Mouse (Mus musculus) midbrain, embryonic 12.5 days (tissue): ENCODE results near the gene Igtp. TPM values are rescaled to one million over a fixed set of nuclear protein-coding genes. Genes with fewer than 3 reads are reported as not detected.
A peak's percentile ranks its signal among the peaks of the same experiment; 100 is the strongest.
"Not testable (repeated sequence)": the region's sequence is repeated elsewhere in the genome, so short reads cannot be mapped to it uniquely, and the experiment has no call there.

Experiments
- ATAC-seq: fragments of 200-750 bp; cut with Nextera tagmentation; 2 replicates; pipeline ENCODE4 v1.8.0; 2017; ENCODE audit warnings: low read depth, moderate TSS enrichment, moderate library complexity; ENCODE audit not compliant: low FRiP score
- H3K27ac ChIP-seq: fragments of 300-500 bp; sonication (generic); replicated peaks from 2 replicates; pipeline ENCODE4 v1.5.1; 2016; ENCODE audit warnings: mild to moderate bottlenecking
- H3K27me3 ChIP-seq: fragments of 300-500 bp; sonication (generic); 2 replicates; pipeline ENCODE4 v1.6.1; 2016; ENCODE audit warnings: mild to moderate bottlenecking
- H3K36me3 ChIP-seq: fragments of 300-500 bp; sonication (generic); 2 replicates; pipeline ENCODE4 v1.6.1; 2016
- H3K4me1 ChIP-seq: fragments of 300-500 bp; sonication (generic); 2 replicates; pipeline ENCODE4 v1.6.1; 2016
- H3K4me2 ChIP-seq: fragments of 300-500 bp; sonication (generic); replicated peaks from 2 replicates; pipeline ENCODE4 v1.6.1; 2016; ENCODE audit warnings: mild to moderate bottlenecking, moderate library complexity
- H3K4me3 ChIP-seq: fragments of 300-500 bp; sonication (generic); 2 replicates; pipeline ENCODE4 v1.5.1; 2016; ENCODE audit warnings: mild to moderate bottlenecking
- H3K9ac ChIP-seq: fragments of 300-500 bp; sonication (generic); replicated peaks from 2 replicates; pipeline ENCODE4 v1.6.1; 2016; ENCODE audit warnings: mild to moderate bottlenecking, moderate library complexity
- H3K9me3 ChIP-seq: fragments of 300-500 bp; sonication (generic); 2 replicates; pipeline ENCODE4 v1.6.1; 2016; ENCODE audit warnings: mild to moderate bottlenecking
- WGBS: fragments of 180-500 bp; shearing (Covaris S2); methylation state at CpG from one replicate; pipeline ENCODE4 v1.1.7; 2016; 5-methylcytosine and 5-hydroxymethylcytosine counted together
- polyA plus RNA-seq: library from polyadenylated mRNA; unstranded; fragments of >200 nt; fragmentation: Nextera tagmentation; extraction: Ambion mirVana; gene quantifications from 2 replicates; pipeline ENCODE4 v1.2.1, GENCODE M21; 2016

Gene Igtp
- polyA plus RNA-seq, result 1.8 and 1.9 TPM in 2 replicates

- not testable (repeated sequence) for H3K27me3 ChIP-seq, ATAC-seq, H3K4me1 ChIP-seq, H3K27ac ChIP-seq, H3K9ac ChIP-seq, H3K36me3 ChIP-seq, H3K9me3 ChIP-seq
- H3K4me3 ChIP-seq, result peak within 1 kb of the TSS; percentile 39
- WGBS, result 10% methylated on average over 14 of the region's 15 CpGs
- peak within 1 kb of the TSS; percentile 55 for H3K4me2 ChIP-seq
These were observed at the start of gene Igtp, which contains the start of gene Irgm2 for GRCm38 (mm10) chr11:58199229-58200037. TSS of gene Igtp (plus strand) at chr11:58199556. TSS of gene Irgm2 (plus strand) at chr11:58199618.

GRCm38 (mm10) chr11:58155458-58155857 lies 43.9 kb upstream of the Igtp start:
- no peaks in the 10 kb centered on the region for H3K27me3 ChIP-seq
- H3K9ac ChIP-seq, result no peak overlapping the region
- no peak for ATAC-seq
- H3K36me3 ChIP-seq, result peaks cover 73% of the 10 kb centered on the region
- H3K4me3 ChIP-seq, result no peak overlapping the region
- H3K27ac ChIP-seq, result no peak overlapping the region
- WGBS, result 95% methylated on average over 9 of the region's 9 CpGs
- no peaks in the 10 kb centered on the region for H3K9me3 ChIP-seq
- no peaks in the 10 kb centered on the region for H3K4me1 ChIP-seq
- no peak overlapping the region for H3K4me2 ChIP-seq

GRCm38 (mm10) chr11:58156871-58157270 lies 42.5 kb upstream of the Igtp start:
- Histone ChIP-seq H3K9me3 (no peaks in the 10 kb centered on the region), H3K36me3 (peaks cover 75% of the 10 kb centered on the region), H3K4me2 (no peak overlapping the region), H3K27ac (no peak overlapping the region), H3K27me3 (no peaks in the 10 kb centered on the region), H3K9ac (no peak overlapping the region), H3K4me3 (no peak overlapping the region), H3K4me1 (no peaks in the 10 kb centered on the region)
- no peak for ATAC-seq
- 87% methylated on average over 3 of the region's 3 CpGs for WGBS

GRCm38 (mm10) chr11:58165072-58165471 lies 34.3 kb upstream of the Igtp start:
- 89% methylated on average over 2 of the region's 2 CpGs for WGBS
- no peak for ATAC-seq
- H3K27me3 ChIP-seq, result no peaks in the 10 kb centered on the region

GRCm38 (mm10) chr11:58167822-58168166 lies 31.6 kb upstream of the Igtp start:
- peaks cover 18% of the 10 kb centered on the region for H3K4me1 ChIP-seq
- H3K27ac ChIP-seq, result peak overlapping the region; percentile 55
- H3K36me3 ChIP-seq, result peaks cover 33% of the 10 kb centered on the region
- WGBS, result under 1% methylated on average over 8 of the region's 8 CpGs
- H3K27me3 ChIP-seq, result no peaks in the 10 kb centered on the region
- peak overlapping the region; percentile 93 for H3K4me3 ChIP-seq
- ATAC-seq, result no peak
- H3K4me2 ChIP-seq, result peak overlapping the region; percentile 77
- H3K9ac ChIP-seq, result peak overlapping the region; percentile 78
- H3K9me3 ChIP-seq, result 0 out of 2 replicates have a peak, but pooled peaks cover 2% of the 10 kb centered on the region

More at GRCm38 (mm10) chr11:58165072-58165471, 34.3 kb upstream of the Igtp start:
- Histone ChIP-seq H3K27ac (no peak overlapping the region), H3K4me3 (no peak overlapping the region), H3K4me2 (no peak overlapping the region), H3K9me3 (0 out of 2 replicates have a peak, but pooled peaks cover 2% of the 10 kb centered on the region), H3K36me3 (peaks cover 56% of the 10 kb centered on the region), H3K4me1 (peaks cover 7% of the 10 kb centered on the region), H3K9ac (no peak overlapping the region)

- peak within 1 kb of the TSS; percentile 78 for H3K9ac ChIP-seq
- WGBS, result 1% methylated on average over 71 of the region's 71 CpGs
- H3K27me3 ChIP-seq, result no peaks in the 10 kb centered on the region
- H3K4me2 ChIP-seq, result peak within 1 kb of the TSS; percentile 77
- H3K4me1 ChIP-seq, result peaks cover 22% of the 10 kb centered on the region
- H3K36me3 ChIP-seq, result peaks cover 31% of the 10 kb centered on the region
- peak; percentile 77 for ATAC-seq
- 0 out of 2 replicates have a peak, but pooled peaks cover 2% of the 10 kb centered on the region for H3K9me3 ChIP-seq
- peak within 1 kb of the TSS; percentile 93 for H3K4me3 ChIP-seq
- peak within 1 kb of the TSS; percentile 55 for H3K27ac ChIP-seq
These were observed 31.0 kb upstream of the Igtp start, which contains the start of gene Gemin5 for GRCm38 (mm10) chr11:58168167-58168915. TSS of gene Gemin5 (minus strand) at chr11:58168539.

- Histone ChIP-seq H3K27me3 (no peaks in the 10 kb centered on the region), H3K4me1 (peaks cover 22% of the 10 kb centered on the region), H3K36me3 (peaks cover 35% of the 10 kb centered on the region), H3K4me3 (no peak overlapping the region), H3K9me3 (0 out of 2 replicates have a peak, but pooled peaks cover 2% of the 10 kb centered on the region), H3K4me2 (no peak overlapping the region), H3K9ac (no peak overlapping the region), H3K27ac (no peak overlapping the region)
- ATAC-seq, result no peak
- WGBS, result 92% methylated on average over 4 of the region's 4 CpGs
These were observed 29.7 kb upstream of the Igtp start for GRCm38 (mm10) chr11:58169666-58170065.

- H3K36me3 ChIP-seq, result peaks cover 35% of the 10 kb centered on the region
- WGBS, result under 1% methylated on average over 34 of the region's 34 CpGs
- ATAC-seq, result peak; percentile 75
- peak within 1 kb of the TSS; percentile 78 for H3K4me3 ChIP-seq
- no peaks in the 10 kb centered on the region for H3K27me3 ChIP-seq
- H3K9me3 ChIP-seq, result no peaks in the 10 kb centered on the region
- H3K27ac ChIP-seq, result no peak within 1 kb of the TSS
- H3K4me1 ChIP-seq, result peaks cover 22% of the 10 kb centered on the region
- peak within 1 kb of the TSS; percentile 78 for H3K9ac ChIP-seq
- peak within 1 kb of the TSS; percentile 84 for H3K4me2 ChIP-seq
These were observed 27.8 kb upstream of the Igtp start, which contains the start of gene Mrpl22 for GRCm38 (mm10) chr11:58171459-58172091. TSS of gene Mrpl22 (plus strand) at chr11:58171661.

- Histone ChIP-seq H3K4me2 (no peak overlapping the region), H3K27me3 (no peaks in the 10 kb centered on the region), H3K36me3 (peaks cover 48% of the 10 kb centered on the region), H3K4me1 (no peaks in the 10 kb centered on the region), H3K9ac (no peak overlapping the region), H3K9me3 (no peaks in the 10 kb centered on the region), H3K4me3 (no peak overlapping the region), H3K27ac (no peak overlapping the region)
- 28% methylated on average over 3 of the region's 3 CpGs for WGBS
- ATAC-seq, result no peak
These were observed 19.8 kb upstream of the Igtp start for GRCm38 (mm10) chr11:58179563-58179962.

GRCm38 (mm10) chr11:58179986-58180385 lies 19.4 kb upstream of the Igtp start:
- H3K27ac ChIP-seq, H3K9me3 ChIP-seq, H3K9ac ChIP-seq, H3K4me1 ChIP-seq, H3K4me3 ChIP-seq, ATAC-seq, H3K4me2 ChIP-seq, H3K27me3 ChIP-seq: not testable (repeated sequence)
- peaks cover 44% of the 10 kb centered on the region for H3K36me3 ChIP-seq
- WGBS, result 94% methylated on average over 6 of the region's 6 CpGs

GRCm38 (mm10) chr11:58180756-58181155 lies 18.6 kb upstream of the Igtp start:
- Histone ChIP-seq H3K9ac (no peak overlapping the region), H3K4me2 (no peak overlapping the region), H3K4me3 (no peak overlapping the region), H3K4me1 (no peaks in the 10 kb centered on the region), H3K27ac (no peak overlapping the region), H3K27me3 (no peaks in the 10 kb centered on the region), H3K36me3 (peaks cover 36% of the 10 kb centered on the region), H3K9me3 (no peaks in the 10 kb centered on the region)
- whole genome bisulfite sequencing, result 88% methylated on average over 7 of the region's 7 CpGs
- ATAC-seq, result no peak
